ENCODE assay signal across 10 mouse cellular contexts in the genomic region with DNA sequence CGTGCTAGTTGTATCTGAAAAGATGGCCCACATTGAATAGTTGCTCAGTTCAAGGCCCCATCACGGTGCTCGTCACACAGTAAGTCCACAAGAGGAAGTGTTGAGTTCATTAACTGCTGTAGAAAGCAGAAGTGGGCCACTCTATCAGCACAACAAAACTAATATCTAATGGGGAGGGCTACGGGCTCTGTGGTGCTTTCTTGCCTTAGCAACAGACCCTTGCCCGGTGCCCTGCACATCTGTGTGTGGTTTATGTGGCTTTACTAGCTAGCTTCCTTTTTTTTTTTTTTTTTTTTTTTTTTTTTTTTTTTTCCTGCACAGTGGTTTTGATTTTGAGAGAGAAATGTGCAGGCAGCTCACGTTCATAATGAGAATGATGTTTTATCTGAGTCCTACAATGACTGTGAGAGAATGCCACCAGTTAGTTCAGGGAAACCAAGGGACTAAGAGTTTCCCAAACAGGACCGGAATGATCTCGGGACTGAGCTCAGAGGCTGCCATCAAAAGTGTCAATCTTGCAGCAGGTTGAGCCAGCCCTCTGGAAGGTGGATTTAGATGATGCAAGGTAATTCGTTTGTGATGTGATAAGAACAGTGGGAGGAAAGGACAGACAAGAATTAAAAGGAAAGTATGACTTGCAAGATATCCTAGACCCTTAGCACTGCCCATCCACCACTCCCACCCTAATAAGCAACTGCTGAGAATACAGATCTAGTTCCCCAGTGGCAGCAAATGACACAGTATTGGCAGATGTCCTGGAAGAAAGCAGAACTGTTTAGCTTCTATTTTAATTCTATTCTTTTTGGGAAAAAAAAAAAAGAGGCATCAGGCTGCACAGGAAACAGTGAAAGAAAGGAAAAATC. TPM values are rescaled to one million over a fixed set of nuclear protein-coding genes. Genes with fewer than 3 reads are reported as not detected.
DNase-seq lines count a peak whose midpoint lies in the region; ATAC-seq lines count a peak whose summit lies in the region.
"Had no signal": no experiment of that assay in that cellular context is flagged by ENCODE, and none has a peak within 500 bp of the region (broad histone marks: within the 10 kb centered on the region; RNA-seq: fewer than 3 reads in every experiment).

No protein-coding gene starts in this region.

- no peak overlapping the region for H3K27ac ChIP-seq in hindbrain, embryonic 16.5 days (ENCODE audit: low read depth, low read length)

- intact Hi-C loops in heart, postnatal 36 days (cut with DNase I) = no loop called here

- H3K27me3 ChIP-seq in hindbrain, embryonic 16.5 days (replicated peaks; ENCODE audit: control insufficient read depth, insufficient read depth, low read length) = no peaks in the 10 kb centered on the region

- H3K4me2 ChIP-seq in hindbrain, embryonic 16.5 days (ENCODE audit: low read length) = no peak overlapping the region

- H3K9me3 ChIP-seq in hindbrain, embryonic 16.5 days (ENCODE audit: control insufficient read depth, low read length) = no peaks in the 10 kb centered on the region

- DNase-seq in heart, adult 11 months = peak; percentile 98
- no peak for DNase-seq in heart, postnatal 36 days
- DNase-seq in CD4-positive helper T cell, adult 2 months (ENCODE audit: low read depth, low spot score) = peak; percentile 82
- DNase-seq in induced T-regulatory cell, adult 2 months (ENCODE audit: low read depth) = peak; percentile 84
- DNase-seq in skeletal muscle tissue, adult 2 months (ENCODE audit: low read depth, low spot score) = peak; percentile 67
- DNase-seq in embryo, embryonic 10.5 days (ENCODE audit: low spot score) = no peak
- no peak for DNase-seq in gastrocnemius, postnatal 10 days
- DNase-seq: adrenal gland, postnatal 14 days; left cerebral cortex, postnatal 4 days had no signal

- ATAC-seq in hindbrain, embryonic 16.5 days = no peak

- H3K9ac ChIP-seq in hindbrain, embryonic 16.5 days (ENCODE audit: low read depth, low read length) = no peak overlapping the region

- WGBS in hindbrain, embryonic 16.5 days = 74% methylated on average over 9 of the region's 9 CpGs

- no peak overlapping the region for H3K4me3 ChIP-seq in hindbrain, embryonic 16.5 days (ENCODE audit: low read length)

- no peaks in the 10 kb centered on the region for H3K4me1 ChIP-seq in hindbrain, embryonic 16.5 days (ENCODE audit: control insufficient read depth, insufficient read depth, low read depth, low read length)

- no peaks in the 10 kb centered on the region for H3K36me3 ChIP-seq in hindbrain, embryonic 16.5 days (ENCODE audit: control insufficient read depth, insufficient read depth, low read length)

RNA-seq across cellular contexts. Expression of a gene that starts 55.6 kb away (rescaled TPM):
- 1 to 10 TPM; 9.2 to 10.0 TPM for total RNA-seq in heart, postnatal 36 days (2021)
- 18.4 and 22.6 TPM in 2 replicates for polyA plus RNA-seq in hindbrain, embryonic 16.5 days (2015; fragmentation: Nextera tagmentation; extraction: Ambion mirVana)
- total RNA-seq in gastrocnemius, postnatal 10 days (2021) = 1 to 10 TPM; 9.5 to 9.8 TPM

Comparison
In these comparisons a context has a peak if more than half of its experiments do, and no peak if none do; other contexts are left out.
1. DNase-seq: peak in heart, adult 11 months (single experiment), CD4-positive helper T cell, adult 2 months (single experiment), induced T-regulatory cell, adult 2 months (single experiment) and skeletal muscle tissue, adult 2 months (single experiment); none in heart, postnatal 36 days (0 of 2), embryo, embryonic 10.5 days (single experiment) and gastrocnemius, postnatal 10 days (single experiment).